Mouse (Mus musculus) liver, embryonic 14 days (tissue): ENCODE results near the gene Bag3. TPM values are rescaled to one million over a fixed set of nuclear protein-coding genes. Genes with fewer than 3 reads are reported as not detected.

Experiments used
- polyA plus RNA-seq: library from polyadenylated mRNA; depleted of rRNA; stranded (reverse); fragments of >200 nt; gene quantifications from 2 replicates; pipeline ENCODE4 v1.2.3, GENCODE M21; 2012; rRNA removed

The Bag3 gene
- 2.6 and 2.9 TPM in 2 replicates for polyA plus RNA-seq

GRCm38 (mm10) chr7:128523349-128523961 lies at the start of gene Bag3:
Gene Bag3, plus strand, starts transcription at chr7:128523616.

Other genes starting within 250 kb of the Bag3 start
- gene BC017158, start 225.4 kb upstream of the Bag3 start, polyA plus RNA-seq = 21.0 and 24.7 TPM in 2 replicates
- gene Rgs10, start 104.9 kb upstream of the Bag3 start, polyA plus RNA-seq = 37.7 and 42.2 TPM in 2 replicates
- gene Tial1, start 61.9 kb upstream of the Bag3 start, polyA plus RNA-seq = 57.8 and 60.5 TPM in 2 replicates
- gene Inpp5f, start 87.7 kb downstream of the Bag3 start, polyA plus RNA-seq = 3.9 and 4.6 TPM in 2 replicates
- 12.5 and 13.8 TPM in 2 replicates for gene Mcmbp, start 216.9 kb downstream of the Bag3 start, polyA plus RNA-seq
- gene Sec23ip, start 221.3 kb downstream of the Bag3 start, polyA plus RNA-seq = 9.7 and 11.0 TPM in 2 replicates